Mouse (Mus musculus) Muller cell, postnatal 12 days (primary cell): Measurements from ENCODE around the gene 4930556J24Rik.
"Not testable (repeated sequence)": the region's sequence is repeated elsewhere in the genome, so short reads cannot be mapped to it uniquely, and the experiment has no call there.

ENCODE experiments used
- DNase-seq: peaks from one replicate; pipeline ENCODE4 v3.0.0-alpha.2; 2015; ENCODE audit errors: inconsistent ontology term

4930556J24Rik gene

GRCm38 (mm10) chr11:3922115-3922514 is 54.5 kb downstream of the 4930556J24Rik start:
- DNase-seq = no peak

DNA sequence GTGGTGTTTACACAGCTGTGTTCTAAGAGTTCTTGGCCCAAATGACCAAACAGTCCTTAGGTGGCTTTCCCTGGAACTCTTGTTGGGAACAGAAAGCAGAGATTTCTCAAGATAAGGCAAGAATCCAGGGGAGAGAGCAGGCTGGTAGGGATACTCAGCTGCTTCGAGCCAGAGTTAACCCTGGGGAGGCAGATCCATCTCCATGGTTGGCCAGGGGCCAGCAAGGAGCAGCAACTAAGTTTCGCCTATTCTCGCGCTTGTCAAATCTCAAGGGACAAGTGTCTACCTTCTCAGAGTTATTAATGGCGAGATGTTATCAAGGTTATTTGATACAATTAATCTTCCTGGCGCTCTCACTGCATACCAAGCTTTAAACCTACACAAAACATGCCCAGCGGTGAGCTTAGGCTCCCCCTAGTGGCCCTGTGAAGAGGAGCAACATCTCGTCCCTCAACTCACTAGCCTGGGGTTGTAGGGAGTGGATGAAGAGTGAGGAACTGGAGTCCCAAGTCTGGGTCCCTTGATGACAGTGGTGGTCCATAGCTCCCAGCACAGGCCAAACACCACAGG is 55.2 kb downstream of the 4930556J24Rik start:
- DNase-seq = no peak

- no peak for DNase-seq
Measured at GRCm38 (mm10) chr11:3920476-3920875, 56.1 kb downstream of the 4930556J24Rik start.

DNA sequence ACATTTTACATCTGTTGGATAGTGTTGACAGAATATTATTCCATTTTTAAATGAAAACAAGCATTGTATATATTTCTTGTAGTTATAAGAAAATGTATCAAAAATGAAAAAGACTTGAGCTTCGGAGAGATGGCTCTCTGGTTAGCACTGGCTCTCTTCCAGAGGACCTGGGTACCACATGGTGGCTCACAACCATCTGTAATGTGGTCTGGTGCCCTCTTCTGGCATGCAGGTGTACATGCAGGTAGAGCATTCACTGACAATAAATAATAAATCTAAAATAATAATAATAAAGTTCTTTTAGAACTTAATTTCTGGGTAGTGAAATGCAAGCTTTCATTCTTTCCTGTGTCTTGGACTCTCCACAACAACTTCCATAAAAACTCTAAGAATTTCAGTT is 57.8 kb downstream of the 4930556J24Rik start:
- no peak for DNase-seq

DNA sequence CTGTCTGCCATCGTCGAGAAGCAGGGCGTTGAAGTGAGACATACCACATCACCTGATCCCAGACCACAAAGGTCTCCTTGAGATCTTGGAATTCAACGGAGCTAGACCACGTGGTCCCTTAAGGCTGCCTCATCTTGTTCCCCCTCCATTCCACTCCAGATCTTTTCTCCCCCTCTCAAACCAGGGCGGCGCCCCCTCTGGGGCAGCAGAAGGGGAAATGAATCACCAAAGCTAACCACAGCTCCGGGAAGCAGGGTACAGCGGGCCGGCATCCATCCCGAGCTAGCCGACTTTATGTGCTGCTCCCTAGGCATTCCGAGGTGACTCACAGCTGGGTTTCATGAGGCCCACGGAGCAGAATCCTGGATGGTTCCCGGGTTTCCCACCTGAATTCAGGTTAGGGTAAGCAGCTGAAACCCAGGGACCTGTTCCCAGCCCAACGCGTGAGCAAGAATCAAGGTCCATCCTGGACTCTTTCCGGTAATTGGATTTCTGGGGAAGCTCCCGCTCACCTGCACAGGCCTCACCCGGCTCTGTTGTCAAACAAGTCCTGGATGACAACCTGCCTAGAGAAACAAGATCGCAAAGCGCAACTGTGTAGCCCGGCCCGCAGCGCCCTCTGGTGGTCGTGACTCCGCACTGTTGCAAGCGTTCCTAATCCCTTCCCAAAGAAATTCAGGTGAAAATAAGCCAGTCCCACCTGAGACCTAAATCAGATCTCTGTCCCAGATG is 62.3 kb downstream of the 4930556J24Rik start, which contains the start of gene Slc35e4:
Gene Slc35e4 (minus strand): TSS at position 556 of the 732 bp plus-strand sequence.
- peak; percentile 99 for DNase-seq

GRCm38 (mm10) chr11:3913316-3914108 is 63.1 kb downstream of the 4930556J24Rik start:
- DNase-seq = peak; percentile 97

GRCm38 (mm10) chr11:3912875-3913271 is 63.7 kb downstream of the 4930556J24Rik start:
- no peak for DNase-seq

- peak; percentile 44 for DNase-seq
Measured at GRCm38 (mm10) chr11:3912100-3912874, 64.3 kb downstream of the 4930556J24Rik start.

GRCm38 (mm10) chr11:3911440-3911839 is 65.1 kb downstream of the 4930556J24Rik start:
- not testable (repeated sequence) for DNase-seq

DNA sequence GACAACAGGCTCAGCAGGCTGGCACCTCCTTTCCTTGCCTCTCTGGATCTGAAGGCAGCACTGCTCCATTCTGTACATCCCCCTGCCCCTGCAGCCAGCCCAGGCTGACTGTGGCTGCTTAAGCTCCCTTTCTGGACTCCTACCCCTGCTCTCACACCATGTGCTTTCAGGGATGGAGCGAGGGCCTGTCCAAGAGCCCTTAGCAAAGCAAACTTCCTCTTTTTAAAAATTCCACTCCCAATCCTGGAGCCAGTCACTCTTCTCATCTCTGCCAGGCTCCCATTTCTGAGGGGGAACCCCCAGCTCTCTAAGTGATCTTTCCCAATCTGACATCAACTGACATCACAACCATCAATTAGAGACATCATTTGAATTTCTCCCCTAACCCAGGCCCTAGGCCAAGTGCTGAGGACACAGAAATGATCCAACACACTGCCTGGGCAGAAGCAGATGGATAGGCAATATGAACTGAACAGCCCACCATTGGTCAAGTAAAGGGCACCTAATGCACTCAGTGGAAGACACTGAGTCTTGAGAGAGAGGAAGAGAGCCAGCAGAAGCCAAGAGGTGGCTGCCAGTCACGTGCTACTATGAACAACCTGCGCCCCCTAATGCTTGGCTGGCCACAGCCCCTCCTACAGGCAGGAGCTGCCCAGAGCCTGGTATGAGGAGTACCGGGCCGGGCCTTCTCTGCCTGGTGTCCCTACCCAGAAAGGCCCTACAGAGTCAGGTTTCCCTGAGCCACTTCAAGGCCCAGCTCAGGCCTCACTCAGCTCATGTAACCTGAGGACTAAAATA is 65.9 kb downstream of the 4930556J24Rik start:
- no peak for DNase-seq

- DNase-seq = peak; percentile 54
Measured at GRCm38 (mm10) chr11:3909236-3909635, 67.3 kb downstream of the 4930556J24Rik start.

DNA sequence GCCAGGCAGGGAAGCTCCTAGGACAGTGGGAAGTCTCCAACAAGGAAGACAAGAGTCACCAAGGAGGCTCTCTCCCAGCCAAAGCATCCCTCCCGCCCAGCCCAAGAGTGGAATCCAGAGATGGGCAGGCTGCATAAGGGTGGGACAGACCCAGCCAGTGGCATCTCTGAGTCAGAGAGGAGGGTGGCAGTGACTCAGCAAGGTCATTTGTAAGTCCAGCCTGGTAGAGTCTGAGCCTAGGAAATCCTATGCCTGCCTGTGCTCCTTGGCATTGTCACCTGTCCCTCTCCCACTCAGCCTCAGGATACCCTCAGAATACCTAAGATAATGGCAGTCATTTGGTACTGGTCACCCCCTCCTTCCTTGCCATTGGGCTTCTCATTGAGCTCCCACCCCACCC is 71.1 kb downstream of the 4930556J24Rik start:
- DNase-seq = peak; percentile 70

DNA sequence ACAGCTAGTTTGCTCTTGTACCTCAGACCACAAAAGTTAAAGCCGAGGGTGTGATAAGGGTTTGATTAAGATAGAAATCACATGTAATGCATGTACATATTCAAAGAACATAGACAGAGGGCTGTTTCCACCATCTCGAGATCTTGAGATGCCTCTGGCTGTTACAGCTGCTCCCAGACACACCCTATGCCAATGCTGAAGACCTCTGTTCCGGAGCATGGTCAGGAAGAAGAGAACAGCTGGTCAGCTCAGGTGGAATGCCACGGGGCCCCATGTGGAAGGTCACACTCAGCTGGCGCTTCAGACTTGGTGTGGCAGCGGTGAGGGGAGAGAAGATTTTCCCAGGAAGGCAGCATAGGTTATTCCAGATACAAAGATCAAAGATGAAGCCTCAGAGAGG is 71.9 kb downstream of the 4930556J24Rik start:
- no peak for DNase-seq

DNA sequence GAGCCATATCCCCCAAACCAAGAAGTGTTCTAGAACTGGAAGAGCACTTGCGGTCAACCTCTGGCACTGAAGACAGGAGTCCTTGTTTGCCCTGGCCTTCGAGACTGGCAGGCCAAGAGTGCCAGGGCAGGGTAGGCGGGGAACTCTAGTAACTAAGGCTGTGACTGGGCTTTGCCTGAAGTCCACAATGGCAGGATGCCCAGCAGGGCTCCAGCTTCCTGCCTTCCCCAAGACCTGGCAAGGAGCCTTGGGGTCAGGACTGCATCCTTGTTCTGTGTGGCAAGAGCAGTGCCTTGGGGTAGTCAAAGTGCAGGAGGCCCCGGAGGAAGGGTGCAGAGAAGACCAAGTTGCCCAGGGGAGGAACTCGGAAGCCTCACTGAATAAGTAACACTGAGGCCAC is 73.5 kb downstream of the 4930556J24Rik start:
- DNase-seq = peak; percentile 70

DNA sequence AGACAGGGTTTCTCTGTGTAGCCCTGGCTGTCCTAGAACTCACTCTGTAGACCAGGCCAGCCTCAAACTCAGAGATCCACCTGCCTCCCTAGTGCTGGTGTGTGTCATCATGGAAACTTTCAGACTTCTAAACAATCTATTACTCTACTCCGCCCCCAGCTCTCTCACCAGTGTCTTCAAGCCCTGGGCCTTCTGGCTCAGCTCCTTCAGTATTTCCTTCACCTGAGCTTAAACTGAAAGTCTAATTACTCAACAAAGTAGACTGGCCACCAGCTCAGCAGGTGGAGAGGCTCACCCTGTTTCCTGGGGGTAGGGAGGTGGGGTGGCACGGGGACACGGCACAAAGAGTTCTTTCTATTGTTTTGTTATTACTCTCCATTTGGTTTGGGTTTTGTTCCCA is 74.1 kb downstream of the 4930556J24Rik start:
- DNase-seq = no peak

- no peak for DNase-seq
Measured at GRCm38 (mm10) chr11:3900296-3900695, 76.3 kb downstream of the 4930556J24Rik start.

GRCm38 (mm10) chr11:3895933-3896332 is 80.6 kb downstream of the 4930556J24Rik start:
- DNase-seq = no peak

GRCm38 (mm10) chr11:3895458-3895857 is 81.1 kb downstream of the 4930556J24Rik start:
- DNase-seq = peak; percentile 22

DNA sequence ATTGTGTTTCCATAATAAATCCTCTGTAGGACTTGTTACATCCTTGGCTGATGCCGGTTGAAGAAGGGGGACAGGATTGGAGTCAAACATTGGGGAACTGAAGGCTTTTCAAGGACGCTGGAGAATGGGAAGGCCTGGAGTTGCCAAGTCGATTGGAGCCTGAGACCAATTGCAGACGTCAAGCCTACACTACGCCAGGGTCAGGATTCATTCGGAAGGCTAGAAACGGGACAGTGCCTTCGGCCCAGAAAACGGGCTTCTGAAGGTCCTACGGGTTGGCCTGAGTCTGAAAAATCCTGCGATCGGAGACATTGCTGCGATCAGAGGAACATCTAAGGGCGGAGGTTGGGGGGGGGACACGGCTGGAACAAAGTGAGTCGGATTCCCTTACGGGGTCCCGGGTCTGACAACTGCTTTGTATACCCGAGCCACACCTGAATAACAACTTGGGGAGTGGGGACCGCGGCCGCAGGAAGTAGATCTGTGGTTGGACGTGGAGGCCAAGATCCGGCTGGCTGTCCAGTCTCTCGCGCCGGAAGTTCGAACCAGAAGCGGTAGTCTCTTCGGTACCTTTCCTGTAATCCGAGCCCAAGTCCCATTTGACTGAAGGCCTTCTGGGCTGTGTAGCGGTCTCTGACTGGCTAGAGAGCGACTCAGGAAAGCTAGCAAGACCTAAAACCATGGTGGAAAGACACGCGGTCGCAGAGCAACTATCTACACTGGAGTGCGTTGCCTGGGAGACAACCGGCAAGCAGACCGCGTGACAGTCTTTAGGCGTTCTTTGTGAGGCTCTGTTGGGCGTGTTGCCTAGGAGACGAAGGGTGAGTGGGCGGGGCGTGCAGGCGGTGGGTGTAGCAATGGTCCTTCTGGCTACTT is 81.9 kb downstream of the 4930556J24Rik start, which contains the start of the genes 4921536K21Rik and Dusp18:
Gene 4921536K21Rik (minus strand): TSS at position 693 of the 876 bp plus-strand sequence.
Gene Dusp18 (plus strand): TSS at position 835 of the 876 bp plus-strand sequence.
- DNase-seq = peak; percentile 96

GRCm38 (mm10) chr11:3893970-3894369 is 82.6 kb downstream of the 4930556J24Rik start:
- DNase-seq = no peak
